Mouse (Mus musculus) forebrain, embryonic 13.5 days (tissue): ENCODE measurements around the gene Gm49380. TPM values are rescaled to one million over a fixed set of nuclear protein-coding genes. Genes with fewer than 3 reads are reported as not detected.

Experiments
- ATAC-seq: fragments of 200-750 bp; cut with Nextera tagmentation; 2 replicates; pipeline ENCODE4 v1.8.0; 2017
- H3K27ac ChIP-seq: fragments of 300-500 bp; sonication (generic); 2 replicates; pipeline ENCODE4 v1.5.1; 2015; ENCODE audit warnings: inconsistent platforms, mild to moderate bottlenecking, moderate library complexity
- H3K27me3 ChIP-seq: fragments of 300-500 bp; sonication (generic); 2 replicates; pipeline ENCODE4 v1.6.1; 2015; ENCODE audit warnings: mild to moderate bottlenecking, inconsistent platforms
- H3K36me3 ChIP-seq: fragments of 300-500 bp; sonication (generic); 2 replicates; pipeline ENCODE4 v1.6.1; 2015; ENCODE audit warnings: mild to moderate bottlenecking, inconsistent platforms; ENCODE audit not compliant: poor library complexity, severe bottlenecking
- H3K4me1 ChIP-seq: fragments of 300-500 bp; sonication (generic); 2 replicates; pipeline ENCODE4 v1.6.1; 2015; ENCODE audit warnings: inconsistent platforms
- H3K4me2 ChIP-seq: fragments of 300-500 bp; sonication (generic); 2 replicates; pipeline ENCODE4 v1.6.1; 2015; ENCODE audit warnings: inconsistent platforms, mild to moderate bottlenecking, moderate library complexity
- H3K4me3 ChIP-seq: fragments of 300-500 bp; sonication (generic); 2 replicates; pipeline ENCODE4 v1.5.1; 2015; ENCODE audit warnings: mild to moderate bottlenecking, inconsistent platforms
- H3K9ac ChIP-seq: fragments of 300-500 bp; sonication (generic); 2 replicates; pipeline ENCODE4 v1.6.1; 2015; ENCODE audit warnings: mild to moderate bottlenecking, inconsistent platforms
- H3K9me3 ChIP-seq: fragments of 300-500 bp; sonication (generic); replicated peaks from 2 replicates; pipeline ENCODE4 v1.6.1; 2016; ENCODE audit warnings: inconsistent platforms
- WGBS: fragments of 180-500 bp; shearing (Covaris S2); methylation state at CpG from one replicate; pipeline ENCODE4 v1.1.7; 2015; 5-methylcytosine and 5-hydroxymethylcytosine counted together
- polyA plus RNA-seq: library from polyadenylated mRNA; unstranded; fragments of >200 nt; fragmentation: Nextera tagmentation; extraction: Ambion mirVana; gene quantifications from 2 replicates; pipeline ENCODE4 v1.2.1, GENCODE M21; 2015

Gene Gm49380
- polyA plus RNA-seq, 1 experiment from 2014 or later: not detected

DNA sequence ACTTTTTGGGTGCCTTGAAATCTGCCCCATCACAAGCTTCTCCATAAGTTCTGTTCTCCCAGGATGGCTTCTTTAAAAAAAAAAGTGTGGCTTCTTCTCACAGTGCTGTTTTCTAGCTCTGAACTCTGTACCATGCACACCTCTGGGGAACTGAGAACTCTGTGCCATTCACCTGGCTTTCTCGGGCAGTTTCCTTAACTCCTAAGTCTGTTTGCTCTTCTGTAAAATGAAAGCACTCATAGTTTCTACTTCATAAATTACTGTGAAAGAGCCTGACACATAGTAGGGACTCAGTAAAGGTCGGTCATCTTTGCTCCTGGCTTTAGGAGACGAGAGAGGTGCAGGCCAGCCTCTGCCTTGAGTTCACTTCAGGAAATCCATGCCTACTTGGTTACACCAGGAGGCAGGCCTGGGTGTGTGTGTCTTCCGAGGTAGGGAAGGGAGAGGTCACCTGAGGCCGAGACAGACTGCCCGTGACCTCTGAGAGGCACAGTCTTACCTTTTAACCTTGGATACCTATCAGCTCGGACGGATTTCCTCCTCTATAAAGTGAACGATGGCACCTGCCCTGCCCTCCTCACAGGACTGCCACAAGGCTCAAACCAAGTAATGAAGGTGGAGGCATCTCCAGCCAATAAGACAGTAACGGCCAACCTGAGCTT, 35.0 kb downstream of the Gm49380 start:
- Histone ChIP-seq H3K4me1 (peaks cover 24% of the 10 kb centered on the region), H3K4me3 (no peak overlapping the region), H3K27me3 (peaks cover 7% of the 10 kb centered on the region; the same call in 1 of the 2 replicates), H3K9ac (peak overlapping the region; percentile 47), H3K36me3 (no peaks in the 10 kb centered on the region), H3K27ac (no peak overlapping the region), H3K9me3 (no peaks in the 10 kb centered on the region), H3K4me2 (no peak overlapping the region)
- 82% methylated on average over 10 of the region's 10 CpGs for WGBS
- ATAC-seq: no peak

GRCm38 (mm10) chr9:44077266-44077910, 35.9 kb downstream of the Gm49380 start:
- no peak overlapping the region for H3K4me2 ChIP-seq
- H3K9ac ChIP-seq: no peak overlapping the region
- H3K4me1 ChIP-seq: peaks cover 33% of the 10 kb centered on the region
- H3K9me3 ChIP-seq: no peaks in the 10 kb centered on the region
- H3K4me3 ChIP-seq: no peak overlapping the region
- no peaks in the 10 kb centered on the region for H3K36me3 ChIP-seq
- H3K27me3 ChIP-seq: no peaks in the 10 kb centered on the region
- WGBS: 88% methylated on average over 11 of the region's 11 CpGs
- ATAC-seq: no peak
- no peak overlapping the region for H3K27ac ChIP-seq

DNA sequence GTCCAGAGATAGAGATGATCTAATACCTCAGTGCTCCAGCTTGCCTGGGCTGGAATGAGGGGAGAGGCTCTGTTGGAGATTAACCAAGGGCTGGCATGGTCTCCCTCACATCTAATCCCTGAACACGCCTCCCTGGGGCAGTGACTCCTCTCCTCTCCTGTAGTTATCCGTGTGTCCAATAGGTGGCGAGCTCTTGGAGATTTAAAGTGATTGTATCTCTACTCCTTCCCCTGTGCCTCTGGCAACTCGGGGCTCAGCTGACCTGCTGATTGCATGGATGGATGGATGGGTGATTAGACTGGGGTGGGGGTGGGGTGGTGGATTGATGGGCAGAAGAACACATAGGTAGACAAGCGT, 36.6 kb downstream of the Gm49380 start:
- no peaks in the 10 kb centered on the region for H3K27me3 ChIP-seq
- no peaks in the 10 kb centered on the region for H3K9me3 ChIP-seq
- peaks cover 40% of the 10 kb centered on the region for H3K4me1 ChIP-seq
- H3K27ac ChIP-seq: no peak overlapping the region
- WGBS: 11% methylated on average over 5 of the region's 5 CpGs
- no peaks in the 10 kb centered on the region for H3K36me3 ChIP-seq
- no peak; the same call in 1 of the 2 replicates for ATAC-seq
- no peak overlapping the region for H3K4me2 ChIP-seq
- no peak overlapping the region for H3K4me3 ChIP-seq
- H3K9ac ChIP-seq: no peak overlapping the region

- Histone ChIP-seq H3K36me3 (no peaks in the 10 kb centered on the region), H3K9ac (no peak overlapping the region), H3K4me3 (no peak overlapping the region), H3K27ac (no peak overlapping the region), H3K27me3 (no peaks in the 10 kb centered on the region), H3K4me2 (no peak overlapping the region), H3K4me1 (peaks cover 41% of the 10 kb centered on the region), H3K9me3 (no peaks in the 10 kb centered on the region)
- 67% methylated on average over 16 of the region's 16 CpGs for WGBS
- ATAC-seq: no peak
Observed at GRCm38 (mm10) chr9:44075996-44076763, 37.1 kb downstream of the Gm49380 start.

DNA sequence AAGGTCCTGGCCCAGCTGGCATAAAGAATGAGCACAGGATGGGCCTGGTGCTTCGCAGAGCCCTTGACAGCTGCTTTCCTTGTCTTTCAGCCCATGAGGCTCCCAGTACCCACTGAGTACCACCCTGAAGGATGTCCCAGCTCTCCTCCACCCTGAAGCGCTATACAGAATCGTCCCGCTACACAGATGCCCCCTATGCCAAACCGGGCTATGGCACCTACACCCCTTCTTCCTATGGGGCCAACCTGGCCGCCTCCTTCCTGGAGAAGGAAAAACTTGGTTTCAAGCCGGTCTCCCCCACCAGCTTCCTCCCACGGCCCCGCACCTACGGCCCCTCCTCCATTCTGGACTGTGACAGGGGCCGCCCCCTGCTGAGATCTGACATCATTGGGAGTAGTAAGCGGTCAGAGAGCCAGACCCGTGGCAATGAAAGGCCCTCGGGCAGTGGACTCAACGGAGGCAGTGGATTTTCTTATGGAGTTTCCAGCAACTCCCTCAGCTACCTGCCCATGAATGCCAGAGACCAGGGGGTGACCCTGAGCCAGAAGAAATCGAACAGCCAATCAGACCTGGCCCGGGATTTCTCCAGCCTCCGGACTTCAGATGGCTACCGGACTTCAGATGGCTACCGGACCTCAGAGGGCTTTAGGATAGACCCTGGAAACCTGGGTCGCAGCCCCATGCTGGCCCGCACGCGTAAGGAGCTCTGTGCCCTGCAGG, 37.9 kb downstream of the Gm49380 start:
- Histone ChIP-seq H3K9ac (no peak overlapping the region), H3K27me3 (no peaks in the 10 kb centered on the region), H3K4me3 (no peak overlapping the region), H3K9me3 (no peaks in the 10 kb centered on the region), H3K36me3 (no peaks in the 10 kb centered on the region), H3K4me2 (no peak overlapping the region), H3K27ac (no peak overlapping the region), H3K4me1 (peaks cover 42% of the 10 kb centered on the region)
- WGBS: 73% methylated on average over 24 of the region's 24 CpGs
- no peak for ATAC-seq

GRCm38 (mm10) chr9:44074395-44075275, 38.7 kb downstream of the Gm49380 start:
- H3K4me3 ChIP-seq: no peak overlapping the region
- H3K4me1 ChIP-seq: peaks cover 45% of the 10 kb centered on the region
- H3K27ac ChIP-seq: no peak overlapping the region
- no peaks in the 10 kb centered on the region for H3K9me3 ChIP-seq
- H3K27me3 ChIP-seq: 0 out of 2 replicates have a peak, but pooled peaks cover 5% of the 10 kb centered on the region
- ATAC-seq: no peak
- H3K36me3 ChIP-seq: no peaks in the 10 kb centered on the region
- 63% methylated on average over 9 of the region's 9 CpGs for WGBS
- H3K9ac ChIP-seq: no peak overlapping the region
- H3K4me2 ChIP-seq: no peak overlapping the region

DNA sequence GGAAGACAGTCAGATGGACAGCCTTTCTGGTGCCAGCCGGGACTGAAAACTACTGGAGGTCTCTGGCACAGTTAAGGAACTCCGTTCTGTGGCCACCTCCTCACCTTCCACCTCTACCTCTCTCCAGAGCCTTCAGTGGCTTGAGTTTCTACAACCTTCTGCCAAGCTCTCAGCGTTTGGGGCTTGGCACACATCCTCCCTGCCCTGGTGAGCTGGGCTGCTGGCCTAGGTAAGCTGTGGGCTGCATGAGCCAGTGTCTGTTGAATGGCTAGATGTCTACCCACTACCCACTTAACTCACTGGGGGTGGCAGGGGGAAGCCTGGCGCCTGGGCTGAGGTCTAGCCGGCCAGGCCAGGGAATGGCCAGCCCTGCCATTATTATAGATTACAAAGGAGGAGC, 40.2 kb downstream of the Gm49380 start:
- Histone ChIP-seq H3K4me2 (peak overlapping the region; percentile 36; the same call in 1 of the 2 replicates), H3K9ac (0 out of 2 replicates have a peak overlapping the region, but pooled peaks have one; percentile 17), H3K4me1 (peaks cover 35% of the 10 kb centered on the region), H3K27ac (no peak overlapping the region), H3K27me3 (0 out of 2 replicates have a peak, but pooled peaks cover 5% of the 10 kb centered on the region), H3K36me3 (no peaks in the 10 kb centered on the region), H3K4me3 (no peak overlapping the region), H3K9me3 (no peaks in the 10 kb centered on the region)
- WGBS: 34% methylated on average over 5 of the region's 5 CpGs
- no peak for ATAC-seq

DNA sequence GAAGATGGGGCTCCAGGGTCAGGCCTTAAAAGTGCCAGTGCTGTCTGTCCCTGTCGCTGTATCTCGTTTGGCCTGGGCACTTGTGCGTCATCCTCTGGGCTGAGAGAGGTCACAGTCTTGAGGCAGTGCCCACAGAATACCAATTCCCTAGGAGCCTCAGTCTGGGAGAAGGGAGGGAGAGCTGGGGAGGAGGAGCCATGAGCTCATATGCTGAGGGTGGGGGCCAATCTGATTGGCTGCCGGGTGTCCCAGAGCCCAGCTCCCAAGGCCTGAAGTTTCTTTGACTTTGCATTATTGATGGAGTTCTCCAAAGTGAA, 40.7 kb downstream of the Gm49380 start:
- Histone ChIP-seq H3K27me3 (0 out of 2 replicates have a peak, but pooled peaks cover 8% of the 10 kb centered on the region), H3K4me3 (no peak overlapping the region), H3K36me3 (no peaks in the 10 kb centered on the region), H3K27ac (peak overlapping the region; percentile 40), H3K9ac (peak overlapping the region; percentile 17; the same call in 1 of the 2 replicates), H3K4me1 (peaks cover 36% of the 10 kb centered on the region), H3K9me3 (no peaks in the 10 kb centered on the region), H3K4me2 (peak overlapping the region; percentile 36)
- peak; percentile 64 for ATAC-seq
- 13% methylated on average over 4 of the region's 4 CpGs for WGBS

DNA sequence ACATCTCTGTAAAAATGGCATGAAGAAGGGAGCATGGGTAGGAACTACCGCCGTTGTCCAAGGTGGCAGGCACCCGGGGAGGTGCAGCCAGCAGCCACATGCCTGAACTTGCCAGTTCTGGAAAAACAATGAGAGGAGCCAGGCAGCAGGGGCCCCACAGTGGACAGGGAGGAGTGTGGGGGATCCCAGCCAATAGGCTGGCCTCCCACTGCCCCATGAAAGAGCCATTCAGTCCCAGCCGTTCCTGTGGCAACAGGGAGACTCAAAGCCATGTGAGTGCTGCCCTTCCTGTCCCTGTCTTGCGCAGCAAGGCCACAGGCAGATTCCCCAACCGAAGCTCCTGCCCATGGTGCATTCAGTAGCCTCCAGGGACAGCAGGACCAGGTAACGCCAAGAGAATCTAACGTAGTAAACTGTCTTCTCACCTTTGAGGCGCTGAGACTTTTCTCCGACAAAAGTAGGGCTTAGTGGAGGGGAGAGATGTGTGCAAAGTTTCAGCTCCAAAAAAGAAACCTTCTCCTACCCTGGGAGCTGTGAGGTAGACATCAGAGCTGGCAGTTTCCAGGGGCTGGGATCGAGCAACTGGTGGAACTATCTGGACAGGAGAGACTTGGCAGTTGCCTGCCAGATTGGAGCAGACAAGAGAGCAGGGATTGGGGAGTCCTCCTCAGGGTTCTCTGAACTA, 41.2 kb downstream of the Gm49380 start:
- ATAC-seq: peak; percentile 65; the same call in 1 of the 2 replicates
- Histone ChIP-seq H3K36me3 (no peaks in the 10 kb centered on the region), H3K27me3 (0 out of 2 replicates have a peak, but pooled peaks cover 8% of the 10 kb centered on the region), H3K4me2 (peak overlapping the region; percentile 36), H3K9me3 (no peaks in the 10 kb centered on the region), H3K27ac (peak overlapping the region; percentile 51), H3K4me3 (no peak overlapping the region), H3K4me1 (peaks cover 41% of the 10 kb centered on the region), H3K9ac (peak overlapping the region; percentile 17; the same call in 1 of the 2 replicates)
- 10% methylated on average over 11 of the region's 11 CpGs for WGBS

- Histone ChIP-seq H3K27me3 (0 out of 2 replicates have a peak, but pooled peaks cover 8% of the 10 kb centered on the region), H3K9ac (no peak overlapping the region), H3K9me3 (no peaks in the 10 kb centered on the region), H3K4me2 (no peak overlapping the region), H3K27ac (no peak overlapping the region), H3K4me3 (no peak overlapping the region), H3K36me3 (no peaks in the 10 kb centered on the region), H3K4me1 (peaks cover 42% of the 10 kb centered on the region)
- WGBS: 51% methylated on average over 8 of the region's 8 CpGs
- no peak for ATAC-seq
Observed at GRCm38 (mm10) chr9:44070844-44071231, 42.5 kb downstream of the Gm49380 start.
